Mouse (Mus musculus) cerebellum, adult 11-12 months (tissue): Measurements from ENCODE around the gene Msi2.
A peak's percentile ranks its signal among the peaks of the same experiment; 100 is the strongest.

ENCODE experiments used
- DNase-seq: peaks from one replicate; pipeline ENCODE4 v3.0.0; 2022

Msi2 gene

DNA sequence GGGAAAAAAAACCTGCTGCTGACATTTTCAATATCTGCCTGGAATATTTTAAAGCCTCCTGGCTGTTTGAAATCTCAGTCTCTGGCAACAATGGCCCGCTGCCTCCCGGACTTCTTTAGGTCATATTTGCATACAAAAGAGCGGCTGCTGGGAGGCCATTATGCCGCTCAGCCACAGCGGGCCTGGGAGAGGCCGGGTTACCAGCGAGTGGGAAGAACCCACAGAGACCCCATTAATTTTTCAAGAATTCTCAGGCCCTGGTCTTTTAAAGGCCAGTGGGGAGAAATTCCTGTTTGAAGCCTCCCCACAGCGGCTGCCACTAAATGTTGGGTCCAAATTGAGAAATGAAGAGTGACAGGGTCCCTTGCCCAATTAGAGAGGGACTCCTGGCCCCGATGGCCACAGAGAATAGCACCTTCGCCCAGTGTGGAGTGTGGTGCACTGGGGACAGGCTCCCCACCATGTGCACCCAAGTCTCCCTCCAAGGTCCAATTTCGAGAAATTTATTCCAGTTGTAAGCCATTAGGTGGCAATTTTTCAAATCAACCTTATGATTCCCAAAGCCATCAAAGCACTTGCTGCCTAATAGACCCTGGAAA lies 183.9 kb downstream of the Msi2 start:
- no peak for DNase-seq

DNA sequence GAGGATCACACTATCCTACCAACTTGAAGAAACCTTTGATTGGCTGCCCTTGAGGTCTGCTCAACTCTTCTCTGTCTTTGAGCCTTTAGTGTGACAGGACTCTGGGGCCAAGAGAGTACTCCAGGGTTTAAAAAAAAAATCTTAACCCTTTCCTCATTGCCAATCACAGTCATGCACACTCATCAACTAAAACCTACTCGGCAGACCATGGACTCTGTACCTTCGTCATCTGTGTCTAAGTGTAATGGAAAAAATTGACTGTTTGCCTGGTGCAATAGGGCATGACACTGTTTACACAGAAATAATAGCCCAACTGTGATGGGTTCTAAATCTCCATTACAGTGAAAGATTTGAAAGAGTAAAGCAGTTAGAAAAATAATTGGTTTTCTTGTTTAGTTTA lies 186.3 kb downstream of the Msi2 start:
- no peak for DNase-seq

DNA sequence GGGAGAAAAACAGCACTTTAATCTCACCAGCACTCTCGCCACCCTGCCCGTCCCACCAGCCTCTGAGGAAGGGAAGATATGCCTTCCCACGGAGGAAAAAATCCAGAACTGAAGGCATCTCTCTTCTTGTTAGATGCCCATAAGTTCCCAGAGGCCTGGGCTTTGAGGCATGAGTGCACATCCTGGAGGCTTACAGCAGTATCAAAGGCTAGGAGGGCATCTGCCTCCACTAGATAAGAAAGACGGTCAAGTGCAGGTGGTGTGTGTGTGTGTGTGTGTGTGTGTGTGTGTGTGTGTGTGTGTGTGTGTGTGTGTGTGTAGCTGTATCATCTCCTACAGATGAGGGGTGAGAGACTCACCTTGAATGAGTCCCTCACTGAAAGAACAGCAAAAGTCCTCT lies 188.3 kb downstream of the Msi2 start:
- no peak for DNase-seq

DNA sequence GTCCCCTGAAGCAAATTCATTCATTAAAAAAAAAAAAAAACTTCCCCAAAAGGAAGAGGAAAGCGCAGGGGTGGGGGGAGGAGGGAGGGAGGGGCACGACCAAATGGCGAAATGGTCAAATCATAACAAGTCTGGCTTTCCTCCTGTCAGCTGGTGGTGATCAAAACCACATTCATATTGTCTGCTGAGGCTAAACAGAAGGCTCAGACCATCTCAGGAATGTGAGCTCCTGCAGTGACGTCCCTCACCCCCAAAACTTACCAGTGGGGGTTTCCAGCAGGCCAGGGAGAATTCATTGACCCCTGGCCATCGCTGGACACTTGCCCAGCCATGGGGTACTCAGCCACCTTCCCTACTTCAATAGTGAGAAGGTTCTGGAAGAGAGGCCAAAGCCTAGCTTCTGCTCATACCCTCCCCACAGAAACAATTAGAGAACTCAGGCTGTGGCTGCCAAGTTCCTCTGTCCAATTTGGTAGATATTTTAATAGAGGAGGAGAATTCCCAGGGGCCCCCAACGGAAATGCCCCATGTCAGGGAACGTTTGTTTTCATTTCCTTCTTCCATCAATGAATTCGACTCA lies 189.7 kb downstream of the Msi2 start:
- no peak for DNase-seq

DNA sequence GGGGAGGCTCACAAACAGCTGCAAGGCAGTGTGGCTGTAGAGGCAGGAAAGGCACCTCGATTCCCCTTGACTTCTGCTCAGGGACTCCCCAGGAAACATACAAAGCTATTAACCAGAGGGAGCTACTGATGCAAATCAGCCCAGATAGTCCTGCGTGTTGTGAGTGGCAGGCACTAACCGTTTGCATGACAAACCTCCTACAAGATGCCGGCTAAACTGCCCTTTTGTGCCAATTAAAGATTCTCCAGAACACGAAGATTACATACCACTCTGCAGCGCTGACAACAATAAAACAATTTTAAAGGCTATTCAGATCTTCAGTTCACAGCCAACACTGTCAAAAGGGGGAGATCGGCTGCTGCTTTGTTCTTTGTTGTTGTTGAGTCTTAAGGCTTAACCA lies 191.6 kb downstream of the Msi2 start:
- no peak for DNase-seq

DNA sequence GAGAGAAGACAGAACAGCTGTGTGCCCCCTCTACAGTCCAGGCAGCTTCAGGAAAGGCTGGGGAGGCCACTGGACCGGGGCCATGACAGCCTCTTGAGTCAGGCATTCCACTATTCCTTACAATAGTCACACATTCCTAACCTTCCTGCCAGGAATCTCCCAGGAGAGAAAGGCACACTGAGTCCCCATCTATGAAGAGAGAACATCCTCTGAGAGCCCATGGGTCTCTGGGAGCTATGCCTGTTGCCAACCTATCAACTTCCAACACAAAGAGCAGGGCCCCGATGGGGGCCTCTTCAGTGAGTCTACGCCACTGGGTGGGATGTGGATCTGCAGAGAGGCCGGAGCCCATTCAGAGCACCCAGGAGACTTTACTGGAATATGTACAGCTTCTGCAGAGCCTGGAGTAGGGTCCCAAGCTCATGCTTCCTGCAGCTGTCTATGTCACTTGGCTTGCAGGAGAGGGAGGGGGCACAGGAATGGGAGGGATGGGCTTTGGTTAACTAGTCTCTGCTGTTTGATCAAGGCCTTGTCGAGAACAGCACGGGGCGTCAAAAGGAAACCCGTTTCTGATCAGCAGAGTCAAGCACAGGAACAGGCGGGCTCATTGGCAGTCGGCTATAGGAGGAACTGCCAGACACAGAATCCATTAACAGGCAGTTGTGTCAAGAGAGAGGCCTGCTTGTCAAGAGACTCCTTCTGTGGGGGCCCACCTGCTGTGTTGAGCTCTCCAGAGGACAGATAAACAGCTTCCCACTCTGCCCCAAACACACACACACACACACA lies 193.3 kb downstream of the Msi2 start:
- no peak for DNase-seq

DNA sequence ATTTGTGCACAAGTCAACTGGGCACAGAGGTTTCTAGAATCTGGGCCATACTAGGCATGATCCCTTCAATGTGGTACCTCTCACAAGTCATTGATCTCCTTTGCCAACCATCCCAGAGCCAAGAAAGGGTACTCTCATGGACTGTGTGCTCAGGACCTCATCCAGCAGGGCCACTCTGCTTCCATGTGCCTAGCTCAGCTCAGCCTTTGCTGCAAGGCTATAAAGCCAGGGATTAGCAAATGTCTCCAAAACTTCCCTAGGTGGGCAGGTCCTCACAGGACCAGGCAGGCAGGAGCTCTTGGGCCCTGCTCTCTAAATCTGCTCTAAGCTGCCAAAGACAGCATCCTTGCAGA lies 193.9 kb downstream of the Msi2 start:
- no peak for DNase-seq

DNA sequence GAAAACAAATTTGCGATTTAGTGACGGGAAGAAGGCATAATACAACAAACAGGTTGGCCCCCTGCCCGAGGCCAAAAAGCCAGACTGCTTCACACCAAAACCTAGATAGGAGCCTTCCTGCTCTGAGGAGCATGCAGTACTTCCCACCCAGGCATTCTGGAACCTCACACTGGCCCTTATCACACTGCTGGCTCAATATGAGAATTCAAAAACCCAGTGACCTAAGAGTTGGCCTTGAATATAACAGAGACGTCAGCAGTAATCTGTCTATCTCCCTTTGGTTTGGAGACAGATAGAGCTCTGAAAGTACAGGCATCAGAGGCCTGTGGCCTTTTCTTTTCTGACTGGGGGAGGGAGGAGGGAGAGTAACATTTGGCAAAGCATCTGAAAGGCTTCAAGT lies 194.4 kb downstream of the Msi2 start:
- DNase-seq = no peak

DNA sequence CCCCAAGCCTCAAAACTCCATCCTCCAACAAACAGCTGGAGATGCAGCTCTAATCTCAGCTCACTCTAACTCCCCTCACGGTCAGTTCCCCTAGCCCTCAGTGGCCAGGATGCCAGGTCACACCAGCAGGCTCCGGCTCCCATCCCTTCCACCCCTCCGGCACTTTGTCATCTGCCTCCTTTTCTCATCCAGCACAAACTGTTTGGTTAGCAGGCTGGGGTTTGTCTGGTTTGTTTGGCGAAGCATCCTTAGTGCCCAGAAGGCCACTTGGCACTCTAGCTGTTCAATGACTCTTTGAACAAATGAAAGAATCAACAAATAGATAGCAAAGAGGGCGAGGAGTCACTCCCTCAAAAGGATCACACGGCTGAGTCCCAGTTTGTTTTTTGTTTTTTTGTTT lies 194.8 kb downstream of the Msi2 start:
- DNase-seq = peak; percentile 58

DNA sequence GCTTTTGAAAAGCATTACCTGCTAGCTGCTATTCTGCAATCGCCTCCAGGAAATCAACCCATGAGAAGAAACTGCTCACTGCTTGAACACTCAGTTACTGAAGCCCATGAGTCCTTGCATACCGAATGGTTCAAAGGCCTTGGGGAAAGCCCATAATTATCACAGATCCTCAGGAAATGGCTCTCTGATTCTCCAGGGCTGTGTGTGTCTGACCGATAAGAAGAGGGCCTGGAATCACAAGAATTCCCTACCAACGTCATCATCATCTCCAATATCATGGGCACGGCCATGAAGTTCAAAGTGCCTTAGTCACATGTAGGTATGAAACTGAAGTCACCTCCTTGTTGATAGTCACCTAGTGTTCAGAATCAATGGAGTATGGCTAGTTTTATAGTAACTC lies 196.2 kb downstream of the Msi2 start:
- DNase-seq = no peak

DNA sequence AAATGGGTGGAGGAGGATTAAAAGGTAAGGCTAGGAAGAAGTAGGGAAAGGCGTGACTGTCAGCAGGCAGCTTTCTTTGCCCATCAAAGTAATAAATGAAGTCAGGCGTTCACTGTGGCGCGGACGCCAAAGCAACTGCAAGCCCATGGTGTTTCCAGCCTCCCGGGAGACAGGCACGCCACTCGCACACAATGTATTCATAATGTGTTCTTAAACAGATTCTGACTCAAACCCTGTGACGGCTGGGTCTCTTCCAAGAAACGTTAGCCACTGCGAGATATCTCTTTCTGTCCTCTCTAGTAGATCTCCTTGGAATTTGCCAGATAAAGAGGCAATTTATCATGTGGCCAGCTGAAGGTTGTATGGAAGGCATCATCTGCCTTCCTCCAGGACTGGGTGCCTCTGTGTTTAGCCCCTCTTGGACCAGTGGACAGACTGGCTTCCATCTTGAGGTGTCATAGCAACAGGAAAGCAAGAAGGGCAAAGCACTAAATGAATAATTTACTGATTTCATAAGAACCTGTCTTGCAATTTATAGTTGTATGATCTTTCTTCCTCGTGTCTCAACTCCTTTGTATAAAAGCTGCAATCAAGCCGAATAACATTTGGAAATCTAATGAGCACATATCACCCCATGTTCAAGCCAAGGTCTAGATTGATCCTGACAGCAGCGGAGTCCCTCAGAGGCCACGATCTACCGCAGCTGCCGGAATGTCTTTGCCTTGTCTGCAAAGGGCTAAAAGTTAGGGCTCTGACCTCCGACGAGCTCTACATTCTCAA lies 197.2 kb downstream of the Msi2 start:
- no peak for DNase-seq

DNA sequence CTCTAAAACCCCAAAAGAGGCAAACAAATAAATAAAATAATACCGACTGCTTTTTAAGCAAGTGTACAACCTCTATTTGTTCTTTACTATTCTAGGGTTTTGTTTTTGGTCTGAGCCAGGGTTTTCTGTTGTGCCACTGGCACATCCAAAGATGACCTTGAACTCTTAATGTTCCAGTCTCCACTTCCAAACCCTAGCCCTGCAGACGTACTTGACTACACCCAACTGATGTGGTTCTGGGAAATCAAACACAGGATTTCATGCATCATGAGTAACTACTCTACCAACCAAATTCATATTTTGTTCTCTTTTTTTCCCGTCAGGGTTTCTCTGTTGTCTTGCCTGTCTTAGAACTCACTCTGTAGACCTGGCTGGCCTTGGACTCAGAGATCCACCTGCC lies 200.0 kb downstream of the Msi2 start:
- no peak for DNase-seq

DNA sequence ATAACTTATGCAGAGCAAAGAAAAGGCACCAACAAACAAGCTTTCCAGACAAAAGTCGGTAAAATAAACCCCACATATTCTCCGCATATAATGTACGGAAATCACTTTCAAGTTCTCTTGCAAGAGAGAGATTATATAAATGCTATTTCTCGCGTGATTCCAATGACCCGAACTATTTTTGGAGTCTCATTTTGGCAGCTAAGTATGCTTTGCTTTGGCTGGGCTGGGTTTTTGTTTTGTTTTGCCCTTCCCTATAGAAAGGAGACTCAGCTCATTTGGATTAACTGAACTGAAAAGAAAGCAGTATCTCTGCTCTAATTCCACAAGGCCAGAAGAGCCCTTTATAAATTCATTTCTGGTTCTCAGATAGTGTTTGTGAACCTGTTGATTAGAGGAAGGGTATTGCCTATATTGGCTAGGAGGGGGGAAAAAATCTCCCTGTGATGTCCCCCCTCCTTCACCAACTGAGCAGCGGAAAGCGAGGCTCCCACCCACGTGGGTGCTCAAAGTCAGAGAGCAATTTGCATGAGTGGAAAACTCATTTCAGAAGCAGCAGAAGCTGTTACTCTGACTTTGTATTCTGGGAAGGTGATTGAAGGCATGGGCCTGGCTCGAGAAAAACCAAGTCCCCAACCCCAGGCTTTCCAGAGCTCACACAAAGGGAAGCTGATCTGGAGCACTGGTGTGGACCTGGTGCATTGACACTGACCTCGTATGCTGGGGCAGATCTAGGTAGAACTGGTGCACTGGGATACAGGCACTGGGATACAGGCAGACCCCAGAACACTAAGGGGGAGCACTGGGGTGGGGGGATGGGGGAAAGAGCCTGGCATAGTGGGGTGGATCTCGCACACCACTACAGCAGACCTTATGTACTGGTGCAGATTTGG lies 201.5 kb downstream of the Msi2 start:
- no peak for DNase-seq

DNA sequence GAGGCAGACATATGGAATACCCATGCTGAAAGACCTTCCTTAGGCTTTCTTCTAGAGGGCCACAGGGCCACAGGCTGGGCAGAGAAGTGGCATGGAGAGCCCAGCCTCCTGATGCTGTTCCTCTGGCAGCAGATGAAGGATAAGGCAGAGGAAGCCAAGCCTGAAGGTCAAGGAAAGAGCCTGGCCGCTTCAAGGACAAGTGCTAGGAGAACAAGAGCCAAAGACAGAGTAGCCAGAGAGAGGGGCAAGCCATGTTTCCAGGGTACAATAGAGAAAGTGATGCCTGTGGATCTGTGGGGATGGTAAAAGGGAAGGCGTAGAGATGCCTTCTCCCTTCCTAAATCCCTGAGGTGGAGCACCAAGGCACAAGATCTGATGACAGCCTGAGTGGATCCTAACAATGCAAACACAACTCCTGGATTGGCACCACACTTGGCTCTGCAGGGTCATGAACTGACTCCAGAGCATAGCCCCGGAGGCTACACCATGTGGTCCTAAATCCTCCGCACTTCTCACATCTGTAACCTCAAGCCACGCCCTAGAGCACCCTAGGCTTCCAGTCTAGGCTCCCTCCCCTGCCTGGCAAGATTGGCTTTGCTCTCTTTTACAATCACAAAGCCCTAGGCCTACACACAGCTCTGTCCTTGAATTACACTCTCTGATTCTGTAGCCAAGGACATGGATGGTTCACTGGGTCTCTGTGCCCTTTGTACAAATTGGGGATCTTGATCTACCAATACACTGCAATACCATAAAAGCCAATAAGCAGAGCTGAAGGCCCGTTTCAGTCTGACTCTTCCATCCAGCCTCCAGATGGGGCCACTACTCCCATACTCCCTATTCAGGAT lies 202.4 kb downstream of the Msi2 start:
- no peak for DNase-seq

DNA sequence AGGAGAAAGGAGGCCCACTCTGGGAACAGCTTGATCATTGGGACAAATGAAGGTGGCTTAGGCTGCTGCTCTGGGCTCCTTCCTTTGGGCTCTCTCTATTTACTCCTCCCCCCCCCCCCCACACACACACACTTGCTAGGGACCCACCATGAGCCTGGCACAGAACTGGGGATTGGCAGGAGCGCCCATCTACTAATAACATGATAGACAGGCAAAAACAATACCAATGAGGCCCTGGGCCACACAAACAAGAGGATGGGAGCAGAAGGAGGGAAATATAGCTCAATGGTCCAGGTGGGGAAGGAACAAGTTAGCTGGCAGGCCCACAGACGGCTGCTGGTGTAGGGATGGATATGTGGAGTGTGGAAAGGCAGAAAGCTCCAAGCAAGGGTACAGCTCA lies 203.0 kb downstream of the Msi2 start:
- no peak for DNase-seq

DNA sequence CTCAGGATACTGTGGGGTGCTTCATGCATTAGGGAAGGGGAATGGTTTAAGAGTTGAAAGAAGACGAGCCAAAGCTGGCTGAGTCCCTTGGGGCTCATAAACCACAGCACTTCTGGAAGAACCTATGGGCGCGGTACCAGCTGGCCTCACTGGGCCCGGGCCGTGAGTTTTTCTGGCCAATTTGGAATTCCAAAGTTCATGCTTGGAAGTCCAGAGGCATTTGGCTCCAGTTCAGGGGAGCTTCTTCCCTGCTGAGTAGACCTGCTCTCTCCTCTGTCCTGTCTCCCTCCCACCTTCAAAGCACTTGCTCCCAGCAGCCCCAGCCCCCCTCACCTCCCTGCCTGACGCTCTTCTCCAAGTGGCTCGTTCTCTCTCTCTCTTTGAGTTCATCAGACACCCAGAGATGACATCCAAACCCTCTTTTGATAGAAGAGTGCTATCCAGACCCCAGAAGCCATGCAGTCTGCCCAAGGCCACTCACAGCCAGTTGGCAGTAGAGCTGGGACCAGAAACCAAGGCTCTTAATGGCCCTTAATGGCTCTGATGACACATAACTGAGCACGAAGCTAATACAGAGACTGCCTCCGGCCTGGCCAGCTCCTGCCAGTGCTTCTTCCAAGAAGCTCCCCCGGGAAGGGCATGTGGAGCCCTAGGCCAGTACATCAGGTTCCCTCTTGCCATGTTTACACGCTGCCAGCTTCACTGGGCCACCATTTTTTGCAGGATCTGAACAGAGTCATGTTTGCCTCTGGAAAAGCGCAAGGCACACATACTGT lies 204.0 kb downstream of the Msi2 start:
- DNase-seq = no peak

DNA sequence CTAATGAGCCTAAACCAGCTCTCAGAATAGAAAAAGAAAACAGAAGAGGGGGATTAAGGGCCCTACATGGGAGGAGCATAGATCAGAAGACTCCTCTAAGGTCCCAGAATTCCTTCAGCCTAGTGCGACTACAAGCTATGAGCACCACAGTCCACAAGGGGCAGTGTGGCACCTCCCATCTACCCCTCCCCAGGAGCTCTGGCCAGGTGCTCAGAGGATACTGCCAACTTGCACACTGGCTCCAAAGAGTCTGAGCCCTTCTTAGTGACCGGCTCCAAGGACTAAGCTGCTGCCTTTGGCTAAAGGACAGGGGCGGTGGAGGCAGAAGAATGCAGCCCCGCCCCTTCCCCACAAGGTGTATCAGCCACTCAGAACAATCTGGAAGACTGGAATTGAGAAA lies 205.7 kb downstream of the Msi2 start:
- DNase-seq = peak; percentile 78

DNA sequence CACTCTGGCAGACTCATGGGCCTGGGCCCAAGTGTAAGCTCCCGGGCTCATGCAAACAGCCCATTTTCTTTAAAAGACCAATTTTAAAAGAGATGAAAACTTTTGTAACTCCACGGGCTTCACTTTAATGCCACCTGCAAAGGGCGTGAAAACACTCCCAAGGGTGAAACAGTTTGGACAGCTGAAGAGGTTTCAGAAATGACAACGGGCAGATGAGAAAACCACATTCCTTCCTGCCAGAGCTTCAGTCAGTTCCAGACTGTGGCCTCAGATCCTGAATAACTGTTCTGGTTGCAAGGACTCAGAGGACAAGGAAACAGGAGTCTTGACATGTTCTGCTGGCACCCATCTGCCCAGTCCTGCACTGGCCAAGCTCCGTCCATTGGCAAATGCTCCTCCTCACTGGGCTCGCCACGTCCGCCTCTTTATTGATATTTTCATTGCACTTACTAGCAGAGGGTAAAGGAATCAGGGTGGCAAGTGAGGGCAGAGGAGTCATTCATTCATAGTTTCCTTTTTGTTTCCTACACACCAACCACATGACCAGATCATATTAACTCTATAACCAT lies 207.9 kb downstream of the Msi2 start:
- peak; percentile 51 for DNase-seq

DNA sequence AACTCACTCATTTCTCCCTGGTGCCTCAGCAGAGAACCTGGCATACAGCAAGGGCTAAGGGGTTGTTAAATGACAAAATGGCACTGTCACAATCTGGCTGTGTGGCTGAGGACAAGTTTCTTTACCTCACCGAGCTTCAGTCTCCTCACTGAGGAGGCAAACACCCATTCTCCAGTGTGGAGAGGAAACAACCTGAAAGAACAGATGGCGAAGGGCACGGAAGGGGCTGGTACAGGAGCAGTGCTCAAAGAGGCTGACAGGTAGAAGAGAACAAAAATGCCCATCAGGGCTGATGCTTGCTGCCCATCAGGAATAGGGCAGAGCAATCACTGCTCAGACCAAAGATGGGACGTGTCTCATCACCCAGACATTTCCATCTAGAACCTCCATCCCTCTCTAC lies 208.8 kb downstream of the Msi2 start:
- DNase-seq = no peak

DNA sequence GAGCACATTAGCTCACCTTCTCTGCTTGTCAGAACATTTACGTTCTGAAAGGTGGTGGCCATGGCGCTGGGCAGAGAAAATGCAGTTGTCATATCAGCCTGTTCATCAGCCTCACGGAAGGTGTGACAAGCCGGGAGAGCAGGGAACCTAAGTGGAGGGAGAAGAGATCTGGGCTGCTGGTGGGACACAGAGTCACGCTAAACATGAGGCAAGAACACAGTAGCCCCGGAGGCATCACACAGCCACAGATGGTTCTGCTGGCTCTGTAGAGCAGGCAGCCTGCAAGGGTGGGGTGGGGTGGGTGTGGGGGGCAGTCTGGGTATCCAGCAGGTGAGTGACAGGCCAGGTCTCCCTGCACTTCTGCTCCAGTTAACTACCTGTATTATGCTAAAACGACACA lies 210.2 kb downstream of the Msi2 start:
- DNase-seq = no peak
